Mouse (Mus musculus): ENCODE measurements around the gene Zfp692. TPM values are rescaled to one million over a fixed set of nuclear protein-coding genes. Genes with fewer than 3 reads are reported as not detected.

Zfp692 gene
- polyA plus RNA-seq, 1 experiment: 12.1 TPM

GRCm38 (mm10) chr11:58323570-58324340 is 16.9 kb downstream of the Zfp692 start:
- Histone ChIP-seq H3K27ac (ENCODE audit: insufficient read depth, low read depth, low read length) (peak overlapping the region; percentile 17; the same call in 1 of the 2 replicates), H3K4me1 (ENCODE audit: control insufficient read depth, insufficient read depth, low read length) (peaks cover 25% of the 10 kb centered on the region), H3K4me3 (ENCODE audit: insufficient read depth, low read length) (peak overlapping the region; percentile 74)
- TF ChIP-seq POLR2A (IDR thresholded peaks at IDR 0.05; ENCODE audit: borderline replicate concordance, low read depth, low read length) (no peak), CTCF (IDR thresholded peaks at IDR 0.05; ENCODE audit: low read depth, low read length) (no peak)

GRCm38 (mm10) chr11:58324614-58325229 is 17.9 kb downstream of the Zfp692 start:
- peaks cover 28% of the 10 kb centered on the region for H3K4me1 ChIP-seq (ENCODE audit: control insufficient read depth, insufficient read depth, low read length)
- H3K27ac ChIP-seq (ENCODE audit: insufficient read depth, low read depth, low read length): no peak overlapping the region
- no peak for TF ChIP-seq POLR2A (IDR thresholded peaks at IDR 0.05; ENCODE audit: borderline replicate concordance, low read depth, low read length)
- no peak overlapping the region for H3K4me3 ChIP-seq (ENCODE audit: insufficient read depth, low read length)

GRCm38 (mm10) chr11:58326781-58327180 is 19.9 kb downstream of the Zfp692 start:
- TF ChIP-seq POLR2A (IDR thresholded peaks at IDR 0.05; ENCODE audit: borderline replicate concordance, low read depth, low read length) (no peak), CTCF (IDR thresholded peaks at IDR 0.05; ENCODE audit: low read depth, low read length) (no peak)
- Histone ChIP-seq H3K4me3 (ENCODE audit: insufficient read depth, low read length) (no peak overlapping the region), H3K4me1 (ENCODE audit: control insufficient read depth, insufficient read depth, low read length) (peaks cover 26% of the 10 kb centered on the region), H3K27ac (ENCODE audit: insufficient read depth, low read depth, low read length) (no peak overlapping the region)

GRCm38 (mm10) chr11:58329906-58330275 is 23.0 kb downstream of the Zfp692 start:
- TF ChIP-seq POLR2A (IDR thresholded peaks at IDR 0.05; ENCODE audit: borderline replicate concordance, low read depth, low read length) (no peak), CTCF (IDR thresholded peaks at IDR 0.05; ENCODE audit: low read depth, low read length) (no peak)
- Histone ChIP-seq H3K4me1 (ENCODE audit: control insufficient read depth, insufficient read depth, low read length) (peaks cover 22% of the 10 kb centered on the region), H3K27ac (ENCODE audit: insufficient read depth, low read depth, low read length) (peak overlapping the region; percentile 52; the same call in 1 of the 2 replicates), H3K4me3 (ENCODE audit: insufficient read depth, low read length) (peak overlapping the region; percentile 91)

- TF ChIP-seq POLR2A (IDR thresholded peaks at IDR 0.05; ENCODE audit: borderline replicate concordance, low read depth, low read length) (no peak), CTCF (IDR thresholded peaks at IDR 0.05; ENCODE audit: low read depth, low read length) (no peak)
- Histone ChIP-seq H3K27ac (ENCODE audit: insufficient read depth, low read depth, low read length) (peak within 1 kb of the TSS; percentile 82), H3K4me3 (ENCODE audit: insufficient read depth, low read length) (peak within 1 kb of the TSS; percentile 91), H3K4me1 (ENCODE audit: control insufficient read depth, insufficient read depth, low read length) (peaks cover 22% of the 10 kb centered on the region)
These were observed 23.6 kb downstream of the Zfp692 start, which contains the start of the genes Zfp672 and Sh3bp5l for GRCm38 (mm10) chr11:58330276-58331148. Zfp672 (minus strand) TSS chr11:58330339. Sh3bp5l (plus strand) TSS chr11:58330724.

GRCm38 (mm10) chr11:58331149-58331495 is 24.3 kb downstream of the Zfp692 start:
- Histone ChIP-seq H3K4me3 (ENCODE audit: insufficient read depth, low read length) (peak overlapping the region; percentile 91), H3K27ac (ENCODE audit: insufficient read depth, low read depth, low read length) (peak overlapping the region; percentile 69), H3K4me1 (ENCODE audit: control insufficient read depth, insufficient read depth, low read length) (peaks cover 22% of the 10 kb centered on the region)
- TF ChIP-seq POLR2A (IDR thresholded peaks at IDR 0.05; ENCODE audit: borderline replicate concordance, low read depth, low read length): no peak

GRCm38 (mm10) chr11:58331546-58331945 is 24.7 kb downstream of the Zfp692 start:
- no peak overlapping the region for H3K27ac ChIP-seq (ENCODE audit: insufficient read depth, low read depth, low read length)
- peaks cover 24% of the 10 kb centered on the region for H3K4me1 ChIP-seq (ENCODE audit: control insufficient read depth, insufficient read depth, low read length)
- peak overlapping the region; percentile 91 for H3K4me3 ChIP-seq (ENCODE audit: insufficient read depth, low read length)
- no peak for TF ChIP-seq POLR2A (IDR thresholded peaks at IDR 0.05; ENCODE audit: borderline replicate concordance, low read depth, low read length)
- TF ChIP-seq CTCF (IDR thresholded peaks at IDR 0.05; ENCODE audit: low read depth, low read length): no peak

- H3K4me3 ChIP-seq (ENCODE audit: insufficient read depth, low read length): no peak overlapping the region
- peaks cover 16% of the 10 kb centered on the region for H3K4me1 ChIP-seq (ENCODE audit: control insufficient read depth, insufficient read depth, low read length)
- H3K27ac ChIP-seq (ENCODE audit: insufficient read depth, low read depth, low read length): no peak overlapping the region
- TF ChIP-seq CTCF (IDR thresholded peaks at IDR 0.05; ENCODE audit: low read depth, low read length) (no peak), POLR2A (IDR thresholded peaks at IDR 0.05; ENCODE audit: borderline replicate concordance, low read depth, low read length) (no peak)
These were observed 27.9 kb downstream of the Zfp692 start for GRCm38 (mm10) chr11:58334746-58335145.

- no peak for TF ChIP-seq CTCF (IDR thresholded peaks at IDR 0.05; ENCODE audit: low read depth, low read length)
- TF ChIP-seq POLR2A (IDR thresholded peaks at IDR 0.05; ENCODE audit: borderline replicate concordance, low read depth, low read length): no peak
- Histone ChIP-seq H3K27ac (ENCODE audit: insufficient read depth, low read depth, low read length) (no peak overlapping the region), H3K4me3 (ENCODE audit: insufficient read depth, low read length) (no peak overlapping the region), H3K4me1 (ENCODE audit: control insufficient read depth, insufficient read depth, low read length) (no peaks in the 10 kb centered on the region)
These were observed 39.9 kb downstream of the Zfp692 start for GRCm38 (mm10) chr11:58346745-58347144.
